Mouse (Mus musculus): Measurements from ENCODE around the gene Arfrp1. TPM values are rescaled to one million over a fixed set of nuclear protein-coding genes. Genes with fewer than 3 reads are reported as not detected.

The Arfrp1 gene
- total and polyA plus RNA-seq, 2 experiments from 2014 or later, result 14.7 to 70.7 TPM

DNA sequence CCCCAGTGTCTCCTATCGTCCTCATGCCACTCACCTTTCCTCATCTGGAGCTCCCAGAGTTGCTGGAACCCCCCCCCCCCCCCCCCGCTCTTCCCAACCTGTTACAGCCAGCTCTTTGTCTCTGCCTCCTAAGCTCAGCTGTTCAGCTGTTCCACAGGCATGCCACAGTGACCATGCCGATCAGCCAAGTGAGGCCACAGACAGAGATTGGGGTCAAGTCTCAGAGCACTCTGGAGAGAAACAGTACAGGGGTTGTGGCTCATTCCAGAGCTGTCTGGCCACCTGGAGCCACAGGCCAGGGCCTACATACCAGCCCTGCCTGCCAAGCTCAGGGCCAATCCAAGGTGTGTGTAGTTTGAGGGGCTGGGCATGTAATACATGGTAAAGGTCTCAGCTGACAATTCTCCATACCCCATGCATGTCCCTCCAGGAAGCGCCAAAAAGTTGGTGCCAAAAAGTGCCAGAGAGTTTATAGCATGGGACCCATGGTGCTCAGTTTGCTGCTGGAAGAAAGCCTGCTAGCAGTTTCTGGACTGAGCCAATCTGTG lies 21.5 kb upstream of the Arfrp1 start:
- ATAC-seq (no peak), DNase-seq (ENCODE audit: low spot score) (no peak)
- H3K36me3 ChIP-seq (ENCODE audit: insufficient read depth, low read length), result peaks cover 25% of the 10 kb centered on the region
- no peak overlapping the region for H3K9ac ChIP-seq (replicated peaks; ENCODE audit: low read length)
- no peaks in the 10 kb centered on the region for H3K9me3 ChIP-seq (ENCODE audit: low read length)
- WGBS, result 92% methylated on average over 3 of the region's 4 CpGs
- H3K27me3 ChIP-seq (ENCODE audit: insufficient read depth, low read length), result no peaks in the 10 kb centered on the region
- TF ChIP-seq CTCF (IDR thresholded peaks at IDR 0.05; ENCODE audit: low read depth), result no peak
- peaks cover 6% of the 10 kb centered on the region; the same call in 1 of the 2 replicates for H3K4me1 ChIP-seq (ENCODE audit: insufficient read depth, low read length)
- no peak overlapping the region for H3K4me3 ChIP-seq (ENCODE audit: low read length)
- H3K4me2 ChIP-seq (ENCODE audit: low read depth, low read length), result no peak overlapping the region
- H3K27ac ChIP-seq, result no peak overlapping the region

DNA sequence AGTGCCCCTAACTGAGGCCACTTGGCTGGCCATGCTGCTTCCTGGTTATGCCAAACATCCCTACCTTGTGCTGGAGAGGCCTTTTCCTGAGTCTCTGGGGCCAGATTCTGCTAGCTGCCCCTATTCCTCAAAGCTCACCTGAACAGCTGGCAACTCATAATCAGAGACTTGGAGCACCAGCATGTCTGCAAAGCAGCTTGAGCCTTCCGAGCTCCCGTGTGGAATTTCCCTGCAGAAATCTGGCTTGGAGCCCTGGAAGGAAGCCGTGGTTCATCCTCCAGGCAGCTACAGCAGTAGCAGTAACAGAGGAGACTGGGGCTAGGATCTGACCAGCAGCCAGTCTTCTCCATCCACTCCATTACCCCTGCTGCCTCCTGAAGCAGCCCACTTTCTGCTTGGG lies 20.7 kb upstream of the Arfrp1 start:
- Histone ChIP-seq H3K9me3 (ENCODE audit: low read length) (no peaks in the 10 kb centered on the region), H3K4me1 (ENCODE audit: insufficient read depth, low read length) (peaks cover 6% of the 10 kb centered on the region; the same call in 1 of the 2 replicates), H3K36me3 (ENCODE audit: insufficient read depth, low read length) (peaks cover 25% of the 10 kb centered on the region), H3K9ac (replicated peaks; ENCODE audit: low read length) (no peak overlapping the region), H3K4me3 (ENCODE audit: low read length) (no peak overlapping the region), H3K27me3 (ENCODE audit: insufficient read depth, low read length) (no peaks in the 10 kb centered on the region), H3K27ac (peak overlapping the region; percentile 46; the same call in 1 of the 2 replicates), H3K4me2 (ENCODE audit: low read depth, low read length) (no peak overlapping the region)
- DNase-seq (ENCODE audit: low spot score) (peak; percentile 44), ATAC-seq (no peak)
- no peak for TF ChIP-seq CTCF (IDR thresholded peaks at IDR 0.05; ENCODE audit: low read depth)
- 44% methylated on average over 3 of the region's 3 CpGs for WGBS

GRCm38 (mm10) chr2:181384919-181385391 lies 19.8 kb upstream of the Arfrp1 start:
- WGBS, result 50% methylated on average over 4 of the region's 4 CpGs
- no peaks in the 10 kb centered on the region for H3K9me3 ChIP-seq (ENCODE audit: low read length)
- peak overlapping the region; percentile 49; the same call in 1 of the 2 replicates for H3K27ac ChIP-seq

DNA sequence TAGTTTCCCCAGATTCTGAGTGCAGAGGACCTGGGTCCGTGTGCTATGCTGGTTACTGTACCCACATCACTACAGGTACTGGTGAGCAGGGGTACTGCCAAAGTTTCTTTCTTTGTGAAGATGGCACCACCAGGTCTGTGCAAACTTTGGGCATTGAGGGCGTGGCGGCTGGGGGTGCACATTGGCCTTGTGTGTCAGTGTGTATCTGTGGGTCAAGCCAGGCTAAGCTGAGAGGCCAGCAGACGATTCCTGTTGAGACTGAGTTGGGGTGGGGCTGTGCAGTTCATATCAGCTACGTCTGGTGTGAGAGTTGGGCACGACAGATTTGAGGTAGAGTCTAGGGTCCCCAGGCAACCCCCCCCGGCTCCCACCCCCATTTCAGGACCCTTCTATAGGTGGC lies 19.3 kb upstream of the Arfrp1 start:
- Histone ChIP-seq H3K4me1 (ENCODE audit: insufficient read depth, low read length) (peaks cover 6% of the 10 kb centered on the region; the same call in 1 of the 2 replicates), H3K9me3 (ENCODE audit: low read length) (no peaks in the 10 kb centered on the region), H3K4me2 (ENCODE audit: low read depth, low read length) (no peak overlapping the region), H3K9ac (replicated peaks; ENCODE audit: low read length) (no peak overlapping the region), H3K27me3 (ENCODE audit: insufficient read depth, low read length) (no peaks in the 10 kb centered on the region), H3K4me3 (ENCODE audit: low read length) (no peak overlapping the region), H3K27ac (peak overlapping the region; percentile 49; the same call in 1 of the 2 replicates), H3K36me3 (ENCODE audit: insufficient read depth, low read length) (peaks cover 30% of the 10 kb centered on the region)
- TF ChIP-seq CTCF (IDR thresholded peaks at IDR 0.05; ENCODE audit: low read depth), result no peak
- ATAC-seq (peak; percentile 27; the same call in 1 of the 2 replicates), DNase-seq (ENCODE audit: low spot score) (no peak)
- 85% methylated on average over 7 of the region's 7 CpGs for WGBS

More at GRCm38 (mm10) chr2:181384919-181385391, 19.8 kb upstream of the Arfrp1 start:
- H3K9ac ChIP-seq (replicated peaks; ENCODE audit: low read length), result 0 out of 2 replicates have a peak overlapping the region, but pooled peaks have one; percentile 14
- H3K4me2 ChIP-seq (ENCODE audit: low read depth, low read length), result no peak overlapping the region
- peaks cover 25% of the 10 kb centered on the region for H3K36me3 ChIP-seq (ENCODE audit: insufficient read depth, low read length)
- no peak for TF ChIP-seq CTCF (IDR thresholded peaks at IDR 0.05; ENCODE audit: low read depth)
- ATAC-seq (peak; percentile 79), DNase-seq (ENCODE audit: low spot score) (peak; percentile 80)
- H3K27me3 ChIP-seq (ENCODE audit: insufficient read depth, low read length), result no peaks in the 10 kb centered on the region
- no peak overlapping the region for H3K4me3 ChIP-seq (ENCODE audit: low read length)
- peaks cover 6% of the 10 kb centered on the region; the same call in 1 of the 2 replicates for H3K4me1 ChIP-seq (ENCODE audit: insufficient read depth, low read length)

- Histone ChIP-seq H3K27me3 (ENCODE audit: insufficient read depth, low read length) (no peaks in the 10 kb centered on the region), H3K27ac (no peak overlapping the region), H3K4me1 (ENCODE audit: insufficient read depth, low read length) (peaks cover 6% of the 10 kb centered on the region; the same call in 1 of the 2 replicates), H3K4me3 (ENCODE audit: low read length) (no peak overlapping the region), H3K9ac (replicated peaks; ENCODE audit: low read length) (no peak overlapping the region), H3K9me3 (ENCODE audit: low read length) (no peaks in the 10 kb centered on the region), H3K36me3 (ENCODE audit: insufficient read depth, low read length) (peaks cover 44% of the 10 kb centered on the region), H3K4me2 (ENCODE audit: low read depth, low read length) (no peak overlapping the region)
- ATAC-seq (no peak), DNase-seq (ENCODE audit: low spot score) (no peak)
- TF ChIP-seq CTCF (IDR thresholded peaks at IDR 0.05; ENCODE audit: low read depth), result no peak
- 84% methylated on average over 6 of the region's 6 CpGs for WGBS
Observed at GRCm38 (mm10) chr2:181381631-181382306, 16.6 kb upstream of the Arfrp1 start.

DNA sequence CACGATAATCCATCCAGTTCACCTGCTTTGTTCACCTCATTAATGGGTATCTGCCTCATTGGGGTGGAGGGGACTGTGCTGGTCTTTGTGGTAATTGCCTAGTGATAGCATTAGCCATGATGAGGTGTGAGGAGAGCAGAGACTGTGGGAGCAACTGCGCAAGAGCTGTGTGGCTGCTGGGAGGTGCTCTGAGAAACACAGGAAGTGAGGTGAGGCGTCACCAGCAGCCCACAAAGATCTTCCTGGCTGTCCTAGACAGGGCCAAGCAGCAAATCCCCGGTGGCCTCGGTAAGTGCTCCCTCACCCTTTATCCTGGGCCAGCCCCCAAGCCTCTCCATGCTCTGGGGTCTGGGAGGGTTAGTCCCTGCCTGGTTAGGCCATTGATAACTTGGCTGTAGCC lies 15.9 kb upstream of the Arfrp1 start:
- H3K4me3 ChIP-seq (ENCODE audit: low read length), result no peak overlapping the region
- no peak overlapping the region for H3K27ac ChIP-seq
- no peak overlapping the region for H3K4me2 ChIP-seq (ENCODE audit: low read depth, low read length)
- no peaks in the 10 kb centered on the region for H3K9me3 ChIP-seq (ENCODE audit: low read length)
- H3K27me3 ChIP-seq (ENCODE audit: insufficient read depth, low read length), result no peaks in the 10 kb centered on the region
- H3K36me3 ChIP-seq (ENCODE audit: insufficient read depth, low read length), result peaks cover 44% of the 10 kb centered on the region
- TF ChIP-seq CTCF (IDR thresholded peaks at IDR 0.05; ENCODE audit: low read depth), result no peak
- peaks cover 6% of the 10 kb centered on the region; the same call in 1 of the 2 replicates for H3K4me1 ChIP-seq (ENCODE audit: insufficient read depth, low read length)
- H3K9ac ChIP-seq (replicated peaks; ENCODE audit: low read length), result no peak overlapping the region
- ATAC-seq (no peak), DNase-seq (ENCODE audit: low spot score) (no peak)
- 94% methylated on average over 5 of the region's 5 CpGs for WGBS

Measured in hindbrain, postnatal 0 days (tissue).